Mouse (Mus musculus): ENCODE data around the gene Itpr2. TPM values are rescaled to one million over a fixed set of nuclear protein-coding genes. Genes with fewer than 3 reads are reported as not detected.

Gene Itpr2
- polyA plus RNA-seq, 1 experiment from 2014 or later, result 2.5 TPM

DNA sequence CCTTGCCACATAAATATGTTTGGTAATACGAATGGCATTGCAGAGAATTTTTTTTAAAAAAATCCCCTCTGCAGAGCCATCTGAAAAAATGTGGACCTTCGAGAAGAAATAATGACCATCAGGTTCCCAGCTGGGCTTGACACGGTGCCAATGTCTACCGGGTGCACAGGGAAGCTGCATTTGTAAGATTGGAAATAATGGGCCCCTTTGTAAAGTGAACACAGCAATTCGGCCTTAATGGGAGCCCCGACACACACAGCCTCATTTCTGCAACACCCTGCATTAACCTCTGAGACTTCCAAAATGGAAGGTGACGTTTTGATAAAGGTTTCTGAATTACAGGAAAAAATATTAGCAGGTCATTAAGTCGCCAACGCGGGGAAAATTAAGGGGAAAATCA, 97.9 kb downstream of the Itpr2 start:
- WGBS, result 21% methylated on average over 10 of the region's 10 CpGs
- Histone ChIP-seq H3K4me3 (no peak overlapping the region), H3K27ac (peak overlapping the region; percentile 14; the same call in 1 of the 2 replicates), H3K9ac (0 out of 2 replicates have a peak overlapping the region, but pooled peaks have one; percentile 12), H3K4me1 (peaks cover 21% of the 10 kb centered on the region), H3K9me3 (replicated peaks) (no peaks in the 10 kb centered on the region), H3K27me3 (no peaks in the 10 kb centered on the region), H3K4me2 (peak overlapping the region; percentile 14; the same call in 1 of the 2 replicates), H3K36me3 (ENCODE audit: poor library complexity, severe bottlenecking) (no peaks in the 10 kb centered on the region)
- ATAC-seq, result peak; percentile 53; the same call in 1 of the 2 replicates

DNA sequence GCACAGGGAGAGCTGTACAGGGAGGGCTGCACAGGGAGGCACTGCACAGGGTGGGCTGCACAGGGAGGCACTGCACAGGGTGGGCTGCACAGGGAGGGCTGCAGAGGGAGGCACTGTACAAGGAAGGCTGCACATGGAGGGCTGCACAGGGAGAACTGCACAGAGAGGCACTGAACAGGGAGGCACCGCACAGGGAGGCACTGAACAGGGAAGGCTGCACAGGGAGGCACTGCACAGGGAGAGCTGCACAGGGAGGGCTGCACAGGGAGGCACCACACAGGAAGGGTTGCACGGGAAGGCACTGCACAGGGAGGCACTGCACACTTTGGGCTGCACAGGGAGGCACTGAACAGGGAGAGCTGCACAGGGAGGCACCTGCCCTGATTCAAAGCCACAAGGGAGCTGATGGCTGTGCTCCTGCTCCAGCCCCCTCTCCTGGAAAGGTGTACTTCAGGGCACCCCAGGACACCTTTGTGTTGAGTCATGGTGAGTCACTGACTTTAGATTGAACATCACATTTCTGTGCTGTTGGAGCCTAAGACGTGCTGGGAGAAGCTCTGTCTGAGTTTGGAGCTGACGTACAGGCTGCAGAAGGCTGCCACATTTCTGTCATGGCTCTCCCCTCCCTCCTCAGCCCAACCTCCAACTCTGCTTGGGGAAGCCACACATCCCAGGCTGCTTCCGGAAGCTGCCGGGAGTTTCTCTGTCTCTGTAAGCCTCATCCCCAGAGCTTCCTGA, 98.9 kb downstream of the Itpr2 start:
- H3K27me3 ChIP-seq, result no peaks in the 10 kb centered on the region
- WGBS, result 46% methylated on average over 6 of the region's 6 CpGs
- no peak overlapping the region for H3K27ac ChIP-seq
- H3K9ac ChIP-seq, result no peak overlapping the region
- H3K36me3 ChIP-seq (ENCODE audit: poor library complexity, severe bottlenecking), result no peaks in the 10 kb centered on the region
- H3K4me3 ChIP-seq, result no peak overlapping the region
- peaks cover 21% of the 10 kb centered on the region for H3K4me1 ChIP-seq
- 0 out of 2 replicates have a peak, but pooled peaks have one; percentile 34 for ATAC-seq
- H3K4me2 ChIP-seq, result no peak overlapping the region
- H3K9me3 ChIP-seq (replicated peaks), result no peaks in the 10 kb centered on the region

GRCm38 (mm10) chr6:146397803-146398202, 104.2 kb downstream of the Itpr2 start:
- ATAC-seq, result no peak
- Histone ChIP-seq H3K9ac (no peak overlapping the region), H3K9me3 (replicated peaks) (no peaks in the 10 kb centered on the region), H3K4me3 (no peak overlapping the region), H3K27me3 (no peaks in the 10 kb centered on the region), H3K4me2 (no peak overlapping the region), H3K36me3 (ENCODE audit: poor library complexity, severe bottlenecking) (no peaks in the 10 kb centered on the region), H3K27ac (no peak overlapping the region), H3K4me1 (no peaks in the 10 kb centered on the region)
- 69% methylated on average over 3 of the region's 3 CpGs for WGBS

- no peak overlapping the region for H3K27ac ChIP-seq
- H3K27me3 ChIP-seq, result no peaks in the 10 kb centered on the region
- H3K4me3 ChIP-seq, result no peak overlapping the region
- WGBS, result 93% methylated on average over 5 of the region's 5 CpGs
- no peaks in the 10 kb centered on the region for H3K9me3 ChIP-seq (replicated peaks)
- ATAC-seq, result no peak
- no peaks in the 10 kb centered on the region for H3K36me3 ChIP-seq (ENCODE audit: poor library complexity, severe bottlenecking)
- H3K4me1 ChIP-seq, result no peaks in the 10 kb centered on the region
- no peak overlapping the region for H3K4me2 ChIP-seq
- no peak overlapping the region for H3K9ac ChIP-seq
These were observed 105.8 kb downstream of the Itpr2 start for GRCm38 (mm10) chr6:146396253-146396652.

- no peaks in the 10 kb centered on the region for H3K9me3 ChIP-seq (replicated peaks)
- no peak overlapping the region for H3K9ac ChIP-seq
- H3K27me3 ChIP-seq, result no peaks in the 10 kb centered on the region
- no peak overlapping the region for H3K4me2 ChIP-seq
- WGBS, result 90% methylated on average over 4 of the region's 4 CpGs
- H3K4me1 ChIP-seq, result no peaks in the 10 kb centered on the region
- H3K4me3 ChIP-seq, result no peak overlapping the region
- no peak overlapping the region for H3K27ac ChIP-seq
- ATAC-seq, result no peak
- H3K36me3 ChIP-seq (ENCODE audit: poor library complexity, severe bottlenecking), result no peaks in the 10 kb centered on the region
These were observed 106.4 kb downstream of the Itpr2 start for GRCm38 (mm10) chr6:146395616-146396015.

GRCm38 (mm10) chr6:146392188-146392587, 109.8 kb downstream of the Itpr2 start:
- Histone ChIP-seq H3K9ac (no peak overlapping the region), H3K4me3 (no peak overlapping the region), H3K36me3 (ENCODE audit: poor library complexity, severe bottlenecking) (no peaks in the 10 kb centered on the region), H3K27me3 (no peaks in the 10 kb centered on the region), H3K27ac (no peak overlapping the region), H3K4me1 (peaks cover 9% of the 10 kb centered on the region), H3K9me3 (replicated peaks) (no peaks in the 10 kb centered on the region), H3K4me2 (no peak overlapping the region)
- WGBS, result 82% methylated on average over 2 of the region's 2 CpGs
- ATAC-seq, result no peak

GRCm38 (mm10) chr6:146390159-146390558, 111.9 kb downstream of the Itpr2 start:
- 90% methylated on average over 4 of the region's 4 CpGs for WGBS
- Histone ChIP-seq H3K36me3 (ENCODE audit: poor library complexity, severe bottlenecking) (no peaks in the 10 kb centered on the region), H3K4me3 (no peak overlapping the region), H3K4me2 (no peak overlapping the region), H3K4me1 (peaks cover 14% of the 10 kb centered on the region), H3K9me3 (replicated peaks) (no peaks in the 10 kb centered on the region), H3K9ac (no peak overlapping the region), H3K27ac (no peak overlapping the region), H3K27me3 (no peaks in the 10 kb centered on the region)
- no peak for ATAC-seq

DNA sequence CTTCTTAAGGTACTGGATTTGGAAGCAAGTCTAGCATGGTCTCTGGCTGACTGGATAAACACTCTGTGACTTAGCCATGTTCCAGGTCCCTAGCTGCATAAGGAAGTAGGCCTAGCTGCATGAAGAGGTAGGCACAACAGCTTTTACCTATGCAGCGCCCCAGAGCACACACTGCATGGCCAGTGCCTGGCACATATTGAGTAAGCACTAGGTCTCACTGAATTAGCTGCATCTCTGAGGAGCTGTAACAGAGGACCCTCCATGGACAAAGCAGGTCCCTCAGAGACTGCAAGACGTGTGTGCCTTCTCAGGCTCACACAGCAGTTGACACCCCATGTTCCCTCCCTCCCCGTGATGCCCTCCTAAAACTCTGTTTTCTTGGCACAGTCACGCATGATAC, 114.0 kb downstream of the Itpr2 start:
- Histone ChIP-seq H3K4me3 (no peak overlapping the region), H3K27me3 (no peaks in the 10 kb centered on the region), H3K36me3 (ENCODE audit: poor library complexity, severe bottlenecking) (no peaks in the 10 kb centered on the region), H3K4me2 (no peak overlapping the region), H3K27ac (no peak overlapping the region), H3K9me3 (replicated peaks) (no peaks in the 10 kb centered on the region), H3K4me1 (peaks cover 14% of the 10 kb centered on the region), H3K9ac (no peak overlapping the region)
- peak; percentile 48 for ATAC-seq
- WGBS, result 81% methylated on average over 4 of the region's 4 CpGs

DNA sequence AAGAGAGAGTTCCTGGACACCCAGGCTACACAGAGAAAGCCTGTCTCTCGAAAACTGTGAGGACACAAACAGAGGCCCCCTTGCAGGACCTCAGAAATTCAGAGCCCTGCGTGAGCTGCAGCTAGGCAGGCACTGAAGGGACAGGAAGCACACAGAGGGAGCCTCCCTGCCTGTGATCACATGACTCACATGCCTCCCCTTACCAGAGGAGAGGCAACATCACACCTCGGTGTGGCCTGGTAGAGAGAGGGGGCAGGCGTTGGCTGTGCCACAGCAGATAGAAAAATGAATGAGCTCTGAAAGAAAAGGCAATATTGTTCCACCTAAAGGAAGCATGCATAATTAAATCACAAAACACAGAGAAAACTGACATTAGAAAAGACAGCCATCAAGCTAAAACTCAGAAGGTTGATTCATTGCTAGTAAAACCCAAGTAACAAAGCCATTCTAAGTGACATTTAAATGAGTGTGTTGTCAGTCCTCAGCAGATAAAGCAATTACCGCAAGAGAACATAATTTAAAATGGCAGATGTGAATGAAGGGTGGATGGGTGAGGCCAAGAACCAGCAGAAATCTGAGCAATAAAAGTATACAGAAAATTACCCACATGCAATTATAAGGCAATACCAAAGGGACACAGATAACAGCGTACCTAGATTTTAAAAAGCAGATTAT, 114.8 kb downstream of the Itpr2 start:
- 24% methylated on average over 6 of the region's 6 CpGs for WGBS
- no peak overlapping the region for H3K4me2 ChIP-seq
- peak overlapping the region; percentile 44 for H3K27ac ChIP-seq
- peaks cover 14% of the 10 kb centered on the region for H3K4me1 ChIP-seq
- no peak overlapping the region for H3K9ac ChIP-seq
- H3K27me3 ChIP-seq, result no peaks in the 10 kb centered on the region
- H3K4me3 ChIP-seq, result no peak overlapping the region
- H3K36me3 ChIP-seq (ENCODE audit: poor library complexity, severe bottlenecking), result no peaks in the 10 kb centered on the region
- ATAC-seq, result peak; percentile 86
- H3K9me3 ChIP-seq (replicated peaks), result no peaks in the 10 kb centered on the region

- 94% methylated on average over 8 of the region's 8 CpGs for WGBS
- Histone ChIP-seq H3K36me3 (ENCODE audit: poor library complexity, severe bottlenecking) (no peaks in the 10 kb centered on the region), H3K9me3 (replicated peaks) (no peaks in the 10 kb centered on the region), H3K4me3 (no peak overlapping the region), H3K27ac (no peak overlapping the region), H3K4me1 (no peaks in the 10 kb centered on the region), H3K9ac (no peak overlapping the region), H3K27me3 (no peaks in the 10 kb centered on the region), H3K4me2 (no peak overlapping the region)
- no peak for ATAC-seq
These were observed 122.8 kb downstream of the Itpr2 start for GRCm38 (mm10) chr6:146379263-146379662.

DNA sequence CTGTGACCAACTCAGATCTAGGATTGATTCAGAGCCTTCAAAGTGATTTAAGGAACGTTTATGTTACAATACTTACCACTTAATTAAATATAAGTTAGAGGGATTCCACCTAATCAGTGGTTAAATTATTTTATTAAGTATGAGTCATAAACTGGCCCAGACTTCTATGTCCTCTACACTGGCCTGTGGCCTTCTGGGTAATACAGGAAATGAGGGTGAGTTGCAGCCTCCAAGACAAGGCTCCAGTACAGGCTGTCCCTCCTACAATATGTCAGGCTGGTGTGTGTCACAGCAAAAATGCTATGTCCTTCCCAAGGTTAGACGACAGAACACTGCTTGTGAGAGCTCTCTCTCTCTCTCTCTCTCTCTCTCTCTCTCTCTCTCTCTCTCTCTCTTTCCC, 130.5 kb downstream of the Itpr2 start:
- H3K36me3 ChIP-seq (ENCODE audit: poor library complexity, severe bottlenecking), result no peaks in the 10 kb centered on the region
- H3K4me3 ChIP-seq, result no peak overlapping the region
- H3K9ac ChIP-seq, result no peak overlapping the region
- H3K4me1 ChIP-seq, result no peaks in the 10 kb centered on the region
- ATAC-seq, result no peak
- H3K9me3 ChIP-seq (replicated peaks), result no peaks in the 10 kb centered on the region
- no peak overlapping the region for H3K27ac ChIP-seq
- WGBS, result 72% methylated on average over 2 of the region's 2 CpGs
- no peaks in the 10 kb centered on the region for H3K27me3 ChIP-seq
- no peak overlapping the region for H3K4me2 ChIP-seq

DNA sequence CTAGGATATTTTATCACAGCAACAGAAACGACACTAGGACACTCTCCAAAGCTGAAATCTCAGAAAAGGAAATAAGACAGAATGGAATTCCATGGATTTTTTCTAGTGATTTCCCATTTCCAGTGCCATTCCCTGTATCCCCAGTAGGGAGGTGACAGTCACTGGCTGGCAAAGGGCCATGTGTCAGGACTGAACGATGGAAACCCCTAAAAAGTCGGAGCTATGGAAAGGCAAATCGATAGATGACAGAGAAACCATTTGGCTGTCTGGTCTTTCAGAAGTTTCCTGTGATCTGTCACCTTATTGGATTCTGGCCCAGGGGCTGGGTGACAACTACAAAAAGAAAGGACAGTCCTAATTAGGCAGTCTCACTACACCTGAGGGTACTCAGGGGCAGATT, 135.8 kb downstream of the Itpr2 start:
- Histone ChIP-seq H3K36me3 (ENCODE audit: poor library complexity, severe bottlenecking) (no peaks in the 10 kb centered on the region), H3K4me3 (no peak overlapping the region), H3K9ac (no peak overlapping the region), H3K27me3 (no peaks in the 10 kb centered on the region), H3K4me2 (no peak overlapping the region), H3K9me3 (replicated peaks) (no peaks in the 10 kb centered on the region), H3K4me1 (no peaks in the 10 kb centered on the region), H3K27ac (no peak overlapping the region)
- no peak for ATAC-seq
- 80% methylated on average over 4 of the region's 4 CpGs for WGBS
